In genomic region chr4:84228551-84228950, GRCm38 (mm10) we compare ENCODE assay signal across 31 mouse cellular contexts.
"Had no signal": no experiment of that assay in that cellular context is flagged by ENCODE, and none has a peak within 500 bp of the region (broad histone marks: within the 10 kb centered on the region; RNA-seq: fewer than 3 reads in every experiment).

No protein-coding gene starts in this region.

- H3K9ac ChIP-seq: limb, embryonic 12.5 days; limb, embryonic 13.5 days; limb, embryonic 15.5 days; liver, embryonic 12.5 days; liver, embryonic 13.5 days; liver, embryonic 14.5 days; liver, embryonic 15.5 days; liver, postnatal 0 days; lung, embryonic 14.5 days; lung, embryonic 15.5 days; midbrain, embryonic 12.5 days; midbrain, embryonic 13.5 days; midbrain, embryonic 15.5 days; neural tube, embryonic 12.5 days had no signal

- H3K27ac ChIP-seq: limb, embryonic 10.5 days; limb, embryonic 12.5 days; limb, embryonic 13.5 days; limb, embryonic 15.5 days; liver, embryonic 12.5 days; liver, embryonic 13.5 days; liver, embryonic 14.5 days; liver, embryonic 15.5 days; lung, embryonic 15.5 days; macrophage; midbrain, embryonic 10.5 days; midbrain, embryonic 12.5 days; midbrain, embryonic 13.5 days; midbrain, embryonic 15.5 days; neural tube, embryonic 12.5 days had no signal

- H3K27me3 ChIP-seq: limb, embryonic 12.5 days; limb, embryonic 13.5 days; limb, embryonic 15.5 days; liver, embryonic 12.5 days; liver, embryonic 13.5 days; liver, embryonic 15.5 days; lung, embryonic 15.5 days; megakaryocyte, embryonic 14.5 days; midbrain, embryonic 13.5 days; midbrain, embryonic 15.5 days; neural tube, embryonic 12.5 days had no signal

- H3K4me1 ChIP-seq: limb, embryonic 12.5 days; limb, embryonic 13.5 days; limb, embryonic 15.5 days; liver, embryonic 12.5 days; liver, embryonic 13.5 days; liver, embryonic 15.5 days; lung, embryonic 15.5 days; megakaryocyte, embryonic 14.5 days; midbrain, embryonic 12.5 days; midbrain, embryonic 13.5 days; midbrain, embryonic 15.5 days; neural tube, embryonic 12.5 days had no signal

- ATAC-seq: liver, embryonic 12.5 days; liver, postnatal 0 days; lung, postnatal 0 days; midbrain, embryonic 13.5 days; midbrain, embryonic 15.5 days had no signal

- H3K36me3 ChIP-seq: limb, embryonic 10.5 days; limb, embryonic 12.5 days; limb, embryonic 13.5 days; limb, embryonic 15.5 days; liver, embryonic 12.5 days; liver, embryonic 13.5 days; liver, embryonic 15.5 days; lung, embryonic 15.5 days; midbrain, embryonic 10.5 days; midbrain, embryonic 12.5 days; midbrain, embryonic 13.5 days; midbrain, embryonic 15.5 days; neural tube, embryonic 12.5 days had no signal

- DNase-seq: left cerebral cortex, postnatal 4 days; liver; liver, embryonic 13.5 days; liver, postnatal 0 days; lung, adult 18-20 months; lung, adult 2 months; lung, embryonic 14.5 days; lung, postnatal 10 days; lung, postnatal 14 days; lung, postnatal 36 days; lung, postnatal 4 days; midbrain, embryonic 14.5 days had no signal

- H3K9me3 ChIP-seq: limb, embryonic 10.5 days; limb, embryonic 12.5 days; limb, embryonic 13.5 days; limb, embryonic 15.5 days; liver, embryonic 12.5 days; liver, embryonic 13.5 days; liver, embryonic 15.5 days; lung, embryonic 15.5 days; midbrain, embryonic 10.5 days; midbrain, embryonic 12.5 days; midbrain, embryonic 13.5 days; midbrain, embryonic 15.5 days; neural tube, embryonic 12.5 days had no signal

- H3K4me2 ChIP-seq: limb, embryonic 12.5 days; limb, embryonic 13.5 days; limb, embryonic 15.5 days; liver, embryonic 11.5 days; liver, embryonic 12.5 days; liver, embryonic 13.5 days; liver, embryonic 15.5 days; lung, embryonic 14.5 days; lung, embryonic 15.5 days; midbrain, embryonic 11.5 days; midbrain, embryonic 12.5 days; midbrain, embryonic 13.5 days; midbrain, embryonic 15.5 days; neural tube, embryonic 12.5 days had no signal

- H3K4me3 ChIP-seq: limb, embryonic 10.5 days; limb, embryonic 12.5 days; limb, embryonic 13.5 days; limb, embryonic 15.5 days; liver, embryonic 12.5 days; liver, embryonic 13.5 days; liver, embryonic 15.5 days; lung, embryonic 15.5 days; megakaryocyte, embryonic 14.5 days; midbrain, embryonic 10.5 days; midbrain, embryonic 12.5 days; midbrain, embryonic 13.5 days; midbrain, embryonic 15.5 days; myocyte; neural tube, embryonic 12.5 days had no signal
